Mouse (Mus musculus) liver, adult 2 months (tissue): Measurements from ENCODE around the gene Krtdap.

Source experiments
- CTCF ChIP-seq: fragments of 200-500 bp; IDR thresholded peaks from 2 replicates; pipeline ENCODE4 v1.5.1; 2011; ENCODE audit warnings: low read depth, low read length, control low read depth
- POLR2A ChIP-seq: fragments of 200-500 bp; IDR thresholded peaks from 2 replicates; pipeline ENCODE4 v1.6.1; 2011; ENCODE audit warnings: low read length, control low read depth; ENCODE audit not compliant: insufficient read depth; ENCODE audit errors: extremely low read depth

- no peak for TF ChIP-seq POLR2A
- no peak for TF ChIP-seq CTCF
Observed at GRCm38 (mm10) chr7:30782658-30783057, 5.0 kb upstream of the Krtdap start.
